Mouse (Mus musculus) embryonic fibroblast, embryonic 13.5 days (primary cell): ENCODE data around the gene Zcchc13.

Source experiments
- CTCF ChIP-seq: IDR thresholded peaks from 2 replicates; pipeline ENCODE4 v1.5.1; 2011; ENCODE audit warnings: mild to moderate bottlenecking, control low read depth, low read length, moderate library complexity, borderline replicate concordance; ENCODE audit not compliant: insufficient read depth
- POLR2A ChIP-seq: IDR thresholded peaks from 2 replicates; pipeline ENCODE4 v1.6.1; 2011; ENCODE audit warnings: low read depth, mild to moderate bottlenecking, control low read depth, low read length, moderate library complexity

DNA sequence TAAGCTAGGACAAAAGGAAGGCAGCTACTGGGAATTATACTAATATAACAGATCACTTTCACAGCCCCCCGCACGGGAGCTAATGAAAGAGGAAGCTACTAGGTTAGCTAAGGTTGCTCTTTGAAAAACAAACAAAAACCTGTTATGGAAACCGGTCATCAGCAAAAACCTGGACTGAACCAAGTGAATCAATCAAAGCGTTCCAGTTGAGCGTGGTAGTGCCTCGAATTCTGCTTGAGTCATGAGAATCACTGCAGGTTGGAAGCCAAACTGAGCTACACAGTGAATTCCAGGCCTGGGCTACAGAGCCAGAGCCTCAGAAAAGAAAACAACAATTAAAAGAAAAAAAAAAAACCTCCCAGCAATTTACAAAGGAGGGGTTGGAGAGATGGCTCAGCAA is 38.3 kb upstream of the Zcchc13 start:
- TF ChIP-seq CTCF (no peak), POLR2A (no peak)
